Mouse (Mus musculus) v-Abl transformed pro-B cells (cell line): Measurements from ENCODE around the gene Draxin.

ENCODE experiments used
- in situ Hi-C, 2 experiments: fragments of 400-800 bp; cut with MboI; formaldehyde crosslinking; loops; one replicate each; pipeline ENCODE4 v1.15.1; 2025; ENCODE audit not compliant: unreplicated experiment in 2 of 2

Gene Draxin

DNA sequence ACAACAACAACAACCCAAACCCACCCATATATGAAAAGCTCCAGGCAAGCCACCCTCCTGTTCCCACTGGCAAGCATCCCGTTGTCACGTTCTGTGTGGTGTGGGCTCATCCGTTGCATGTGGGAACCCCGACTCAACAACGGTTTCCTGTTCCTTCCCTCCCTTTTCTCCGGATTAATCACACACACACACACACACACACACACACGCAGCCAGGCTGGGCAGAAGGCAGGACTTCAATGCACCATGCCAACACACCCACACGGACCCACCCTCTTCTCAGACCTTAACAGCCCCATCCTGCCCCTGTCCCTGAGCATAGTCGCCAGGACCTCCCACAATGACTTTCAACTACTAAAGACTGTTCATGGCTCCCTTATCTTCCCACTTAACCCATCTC, 9.9 kb downstream of the Draxin start:
- in situ Hi-C loops, result no loop called here

DNA sequence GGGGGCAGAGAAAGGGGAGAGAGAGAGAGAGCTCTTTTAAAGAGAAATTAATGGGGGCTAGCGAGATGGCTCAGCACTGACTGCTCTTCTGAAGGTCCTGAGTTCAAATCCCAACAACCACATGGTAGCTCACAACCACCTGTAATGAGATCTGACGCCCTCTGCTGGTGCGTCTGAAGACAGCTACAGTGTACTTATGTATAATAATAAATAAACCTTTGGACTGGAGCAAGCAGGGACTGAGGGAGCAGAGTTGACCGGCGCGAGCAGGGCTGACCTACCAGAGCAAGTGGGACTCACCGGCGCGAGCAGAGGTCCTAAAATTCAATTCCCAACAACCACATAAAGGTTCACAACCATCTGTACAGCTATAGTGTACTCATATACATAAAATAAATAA, 10.9 kb downstream of the Draxin start:
- in situ Hi-C loops, result loop anchor here in 1 of 2 experiments (5.0 to 10.0 kb wide), 3 partner anchors 33 to 488 kb away; partner anchors contain the start of gene Fbxo6

DNA sequence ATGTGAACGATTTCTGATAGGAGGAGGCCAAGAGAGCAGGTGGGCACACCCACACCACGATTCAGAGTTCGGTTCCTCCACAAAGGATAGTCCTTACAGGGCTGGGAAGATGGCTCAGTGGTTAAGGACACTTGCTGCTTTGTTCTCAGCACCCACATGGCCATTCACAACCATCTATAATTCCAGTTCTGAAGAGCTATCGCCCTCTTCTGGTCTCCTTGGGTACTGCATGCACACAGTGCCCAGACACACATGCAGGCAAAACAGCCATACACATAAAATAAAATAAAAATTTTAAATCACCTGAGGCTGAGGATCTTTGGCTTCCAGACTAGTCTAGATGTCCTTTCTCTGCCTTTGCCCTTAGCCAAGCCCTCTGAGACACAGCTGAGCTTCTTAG, 13.1 kb downstream of the Draxin start:
- in situ Hi-C loops, result loop anchor here in 1 of 2 experiments (5.0 to 10.0 kb wide), 3 partner anchors 35 to 490 kb away; partner anchors contain the start of gene Fbxo6

DNA sequence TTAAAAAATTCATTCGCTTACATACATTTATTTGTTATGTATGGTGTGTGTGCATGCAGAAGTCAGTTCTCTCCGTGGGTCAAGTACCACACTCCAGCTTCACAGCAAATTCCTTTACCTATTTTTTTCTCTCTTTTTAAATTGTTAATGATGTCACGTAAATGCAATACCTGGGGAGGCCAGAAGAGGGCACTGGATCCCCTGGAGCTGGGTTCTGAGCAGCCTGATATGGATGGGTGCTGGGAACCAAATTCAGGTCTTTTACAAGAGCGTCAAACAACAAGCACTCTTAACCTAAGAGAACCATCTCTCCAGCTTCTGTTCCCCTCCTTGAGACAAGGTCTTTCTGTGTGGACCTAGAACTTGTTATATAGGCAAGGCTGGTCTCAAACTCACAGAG, 13.8 kb downstream of the Draxin start:
- in situ Hi-C loops, result loop anchor here in 1 of 2 experiments (5.0 to 10.0 kb wide), 3 partner anchors 36 to 491 kb away; partner anchors contain the start of gene Fbxo6

DNA sequence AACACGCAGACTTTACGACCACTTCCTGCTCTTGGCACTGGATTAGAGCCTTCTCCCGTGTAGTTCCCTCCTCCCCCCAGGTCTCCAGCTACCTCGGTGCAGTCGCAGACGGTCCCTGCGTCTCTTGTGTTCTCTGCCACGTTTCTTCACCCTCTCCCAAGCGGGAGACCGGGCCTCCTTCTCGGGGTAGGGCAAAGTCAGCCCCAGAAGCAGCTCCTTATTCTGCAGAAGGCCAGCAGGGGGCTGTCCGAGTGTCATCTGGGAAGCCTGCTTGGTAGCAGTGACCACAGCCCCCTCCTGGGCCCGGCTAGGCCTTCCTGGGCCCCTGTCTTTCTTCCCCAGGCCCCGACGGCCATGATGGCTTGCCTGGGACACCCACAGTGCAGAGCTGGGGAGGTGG, 15.0 kb downstream of the Draxin start:
- in situ Hi-C loops, result loop anchor here in 1 of 2 experiments (5.0 to 10.0 kb wide), 3 partner anchors 37 to 492 kb away; partner anchors contain the start of gene Fbxo6

DNA sequence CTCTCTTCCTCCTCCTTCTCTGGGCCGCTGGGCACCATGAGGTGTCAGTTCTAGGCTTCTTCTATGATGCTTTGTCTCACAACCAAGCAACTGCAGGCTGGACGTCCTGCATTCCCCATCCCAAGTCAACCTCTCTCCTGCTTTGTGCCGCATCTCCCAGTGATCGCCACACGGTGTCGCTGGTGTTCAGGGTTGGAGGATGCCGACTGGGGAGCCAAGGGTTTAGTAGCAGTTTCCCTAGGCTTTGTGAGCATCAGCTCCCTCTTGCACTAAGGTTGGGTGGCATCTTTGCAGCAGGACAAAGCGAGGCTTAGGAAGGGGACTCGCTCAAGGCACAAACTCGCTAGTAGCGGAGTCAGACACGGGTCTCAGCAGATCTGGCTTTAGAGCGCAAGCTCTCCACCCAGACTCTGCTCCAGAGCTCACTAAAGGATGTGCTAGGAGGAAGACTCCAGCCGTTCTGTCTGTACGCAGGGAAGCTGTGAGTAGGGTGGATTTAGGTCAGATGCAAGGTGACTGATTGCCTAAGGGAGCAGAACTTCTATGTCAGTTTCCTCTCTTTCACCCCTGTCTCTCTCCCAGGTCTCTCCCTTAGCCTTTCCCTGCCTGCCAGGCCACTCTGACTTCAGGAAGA, 15.6 kb downstream of the Draxin start:
- in situ Hi-C loops, result loop anchor here (5.0 to 10.0 kb wide), 6 partner anchors 37 to 492 kb away; partner anchors contain the start of genes Fbxo6 (in 1 of the 2) and Masp2 (in 1 of the 2)

DNA sequence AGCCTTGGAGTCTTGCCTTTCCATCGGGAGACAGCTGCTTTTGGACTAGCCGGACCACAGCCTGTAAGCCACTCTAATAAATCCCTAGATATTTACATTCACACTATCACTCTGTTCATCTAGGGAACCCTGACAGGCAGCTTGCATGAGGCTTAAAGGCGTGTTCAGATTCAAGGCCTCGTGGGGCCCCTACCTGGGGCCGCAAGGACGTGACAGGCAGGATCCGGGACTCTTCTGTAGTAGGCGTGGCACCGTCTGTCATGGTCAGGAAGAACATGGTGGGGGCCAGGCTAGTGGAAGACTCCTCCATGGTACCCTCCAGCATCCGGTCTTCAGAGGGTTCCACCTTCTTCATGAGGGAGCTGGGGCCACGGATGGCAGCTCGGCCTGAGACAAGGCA, 18.0 kb downstream of the Draxin start:
- in situ Hi-C loops, result loop anchor here (5.0 to 10.0 kb wide), 4 partner anchors 55 to 490 kb away; partner anchors contain the start of gene Masp2 (in 1 of the 2)

DNA sequence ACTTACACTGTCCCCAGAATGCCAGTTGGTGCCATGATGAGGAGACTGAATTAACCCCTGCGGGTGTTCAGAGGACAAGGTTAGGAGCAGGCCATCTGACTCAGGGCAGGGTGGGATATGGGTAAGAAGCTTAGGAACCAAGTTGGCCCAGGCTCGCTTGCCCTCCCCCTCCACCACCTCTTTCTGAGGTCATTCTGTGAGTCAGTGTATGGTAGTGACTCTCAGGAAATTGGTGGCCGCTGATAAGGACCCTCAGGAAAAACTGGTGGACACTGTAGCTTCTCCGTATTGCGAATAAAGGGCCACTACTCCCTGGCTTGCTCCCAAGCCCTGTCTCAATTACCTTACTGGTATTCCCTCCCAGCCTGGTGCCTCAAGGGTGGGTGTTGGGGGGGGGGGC, 21.3 kb downstream of the Draxin start:
- in situ Hi-C loops, result no loop called here

DNA sequence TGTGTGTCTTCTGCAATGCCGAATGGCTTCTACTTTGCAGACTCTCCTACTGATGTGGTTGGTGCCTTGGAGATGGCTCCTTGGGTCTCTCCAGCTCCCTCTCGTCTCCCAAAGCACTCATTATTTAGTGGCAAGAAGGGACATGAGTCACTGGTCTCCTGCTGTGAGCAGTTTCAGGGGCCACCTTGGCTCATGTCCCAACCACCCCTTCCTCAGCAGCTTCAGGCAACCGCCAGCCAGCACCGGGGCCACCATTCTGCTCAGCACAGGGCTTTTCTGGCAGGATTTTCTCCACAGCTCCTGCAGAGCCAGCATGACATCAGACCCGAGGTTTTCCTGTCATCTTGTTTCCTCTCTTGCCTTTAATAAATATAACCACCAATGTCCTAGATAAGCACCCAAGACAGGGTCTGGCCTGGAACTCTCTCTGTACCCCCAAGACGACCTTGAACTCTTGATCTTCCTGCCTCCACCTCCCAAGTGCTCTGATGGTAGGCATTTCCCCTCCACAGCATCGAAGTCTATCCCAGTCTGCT, 21.9 kb downstream of the Draxin start:
- in situ Hi-C loops, result no loop called here

DNA sequence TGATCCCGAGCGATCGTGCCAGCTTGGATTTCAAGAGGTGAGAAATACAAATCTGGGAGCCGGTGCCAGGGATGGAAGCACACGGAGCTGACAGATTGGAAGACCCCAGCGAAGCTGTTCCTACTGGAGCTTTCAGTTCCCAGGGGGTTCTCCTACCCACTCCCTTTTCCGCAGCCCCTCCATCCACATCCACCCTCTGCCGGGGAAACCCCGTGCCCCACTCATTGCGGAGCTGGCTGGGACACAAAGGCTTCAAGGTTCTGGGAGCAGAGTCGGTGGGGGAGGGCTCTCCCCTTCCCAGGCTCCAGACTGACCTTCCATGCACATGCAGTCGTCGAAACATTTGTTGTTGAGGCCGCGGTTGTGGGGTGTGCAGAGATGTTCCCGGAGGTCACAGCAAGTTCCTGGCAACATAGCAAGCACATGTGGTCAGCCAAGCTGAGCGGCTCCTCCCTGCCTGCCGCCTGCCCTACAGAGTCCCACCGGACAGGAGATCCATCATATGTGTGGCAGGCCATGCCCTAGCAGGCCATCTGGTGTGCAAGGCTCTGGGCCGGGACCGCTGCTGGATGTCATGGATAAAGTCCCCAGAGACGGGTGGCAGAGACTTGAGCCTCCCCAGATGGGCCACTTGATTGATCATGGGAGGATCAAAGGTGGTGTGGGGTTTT, 22.7 kb downstream of the Draxin start:
- in situ Hi-C loops, result no loop called here

DNA sequence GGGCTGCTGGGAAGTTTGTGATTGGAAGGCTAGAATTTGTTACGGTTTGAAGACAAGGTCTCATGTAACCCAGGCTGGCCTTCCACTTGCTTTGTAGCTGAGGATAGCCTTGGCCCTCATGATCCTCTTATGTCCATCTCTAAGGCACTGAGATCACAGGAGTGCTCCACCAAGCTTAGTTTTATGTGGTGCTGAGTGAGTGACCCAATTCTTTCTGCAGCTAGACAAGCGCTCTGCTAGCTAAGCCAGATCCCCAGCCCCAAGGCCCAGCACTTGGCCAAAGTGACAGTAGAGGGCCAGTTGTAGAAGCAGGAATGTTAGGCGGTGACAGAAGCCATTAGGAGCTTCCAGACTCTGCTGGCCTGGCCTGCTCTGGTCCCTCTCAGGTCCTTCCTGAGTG, 26.4 kb downstream of the Draxin start:
- in situ Hi-C loops, result no loop called here

DNA sequence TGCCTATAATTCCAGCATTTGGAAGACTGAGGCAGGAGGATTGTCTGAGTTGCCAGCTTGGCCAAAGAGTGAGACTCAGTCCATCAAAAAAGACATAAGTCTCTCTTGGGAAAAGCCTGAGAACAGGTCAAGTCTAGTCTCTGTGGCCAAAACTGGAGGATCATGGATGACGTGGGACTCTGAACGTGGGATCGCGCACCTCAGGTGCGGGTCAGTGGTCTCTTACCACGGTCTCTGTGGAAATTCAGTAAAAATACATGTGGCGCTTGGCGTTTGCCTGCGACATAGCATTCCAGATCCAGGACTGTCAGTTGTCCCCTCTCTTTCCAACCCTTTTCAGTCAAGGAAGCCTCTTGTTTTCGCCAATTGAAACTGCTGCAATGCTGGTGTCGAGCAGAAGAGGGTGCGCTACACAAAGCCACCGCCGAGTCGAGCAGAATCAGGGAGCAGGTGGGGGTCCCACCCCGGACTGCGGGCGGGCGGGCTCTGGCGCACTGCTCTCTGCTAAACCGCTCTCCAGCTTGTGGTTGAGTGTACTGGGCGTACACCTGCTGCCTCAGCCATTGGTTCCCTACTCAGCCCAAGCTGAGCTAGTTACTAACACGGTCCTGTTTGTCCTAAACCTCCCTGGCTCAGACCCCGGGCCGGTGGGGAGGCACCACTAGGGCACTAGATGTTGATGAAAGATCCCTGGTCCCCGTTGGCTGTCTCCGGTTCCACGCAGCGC, 28.5 kb downstream of the Draxin start:
- in situ Hi-C loops, result no loop called here

DNA sequence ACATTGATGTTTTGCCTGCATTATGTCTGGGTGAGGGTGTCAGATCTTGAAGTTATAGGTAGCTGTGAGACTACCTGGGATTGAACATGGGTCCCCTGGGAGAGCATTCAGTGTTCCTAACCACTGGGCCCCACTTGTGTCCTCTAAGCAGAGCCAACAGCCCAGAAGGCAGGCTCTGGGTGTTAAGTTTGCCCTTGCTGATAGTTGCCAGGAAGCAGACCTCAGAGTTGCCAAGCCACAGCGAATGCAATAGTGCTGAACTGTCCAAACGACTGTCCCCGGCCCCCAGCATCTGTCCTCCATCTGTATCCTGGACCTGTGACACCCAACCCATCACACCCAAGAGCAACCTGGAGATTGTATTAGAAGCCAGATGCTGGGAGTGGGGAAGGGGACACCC, 31.8 kb downstream of the Draxin start:
- in situ Hi-C loops, result no loop called here

DNA sequence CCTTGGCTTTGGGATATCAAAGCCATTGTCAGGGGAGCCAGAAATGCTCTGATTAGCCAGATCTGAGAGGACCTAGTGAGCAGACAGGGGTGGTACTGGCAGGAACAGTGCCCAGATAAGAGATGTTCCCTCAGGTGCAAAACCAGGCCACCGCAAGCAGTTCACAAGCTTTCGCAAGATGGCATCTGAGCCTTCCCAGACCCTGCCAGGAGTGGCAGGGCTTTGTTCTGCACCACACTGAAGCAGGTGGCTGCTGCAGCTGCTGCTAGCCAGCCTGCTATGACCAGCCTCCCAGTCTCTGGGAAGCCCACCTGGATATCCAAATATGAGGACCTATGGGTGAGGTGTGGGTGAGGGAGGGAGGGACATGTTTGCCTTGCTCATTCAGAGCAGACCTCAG, 32.6 kb downstream of the Draxin start:
- in situ Hi-C loops, result no loop called here

DNA sequence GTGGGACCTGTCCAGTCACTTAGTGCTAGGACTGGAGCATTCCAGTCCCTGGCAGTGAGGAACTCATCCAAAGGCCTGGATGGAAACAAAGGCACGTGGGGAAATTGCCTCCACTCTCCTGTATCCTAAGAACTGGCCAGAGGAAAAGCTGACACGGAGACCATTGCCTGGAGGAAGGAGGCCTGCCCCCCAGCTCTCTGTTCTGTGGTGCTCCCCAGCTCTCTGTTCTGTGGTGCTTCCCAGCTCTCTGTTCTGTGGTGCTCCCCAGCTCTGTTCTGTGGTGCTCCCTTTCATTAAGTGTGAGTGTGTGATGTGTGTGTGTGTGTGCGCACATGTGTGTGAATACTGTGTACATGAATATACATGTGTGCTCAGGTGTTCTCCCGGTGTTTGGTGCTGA, 35.4 kb downstream of the Draxin start:
- in situ Hi-C loops, result no loop called here

DNA sequence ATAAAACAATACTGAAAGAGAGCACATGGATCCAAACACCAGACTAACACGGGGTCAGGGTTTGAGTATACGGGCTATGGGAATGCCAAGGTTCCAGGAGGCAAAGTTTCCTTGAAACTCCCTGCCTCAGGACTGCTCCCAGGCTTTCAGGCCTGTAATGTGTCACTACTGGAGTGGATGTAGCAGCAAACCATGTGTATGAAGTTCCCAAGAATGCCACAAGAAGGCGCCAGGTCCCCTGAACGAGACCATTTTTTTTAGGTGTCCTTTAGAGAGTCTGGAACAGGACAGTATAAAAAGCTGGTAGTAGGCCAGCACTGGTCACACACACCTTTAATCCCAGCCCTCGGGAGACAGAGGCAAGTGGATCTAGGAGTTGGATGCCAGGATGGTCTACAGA, 36.3 kb downstream of the Draxin start:
- in situ Hi-C loops, result no loop called here

DNA sequence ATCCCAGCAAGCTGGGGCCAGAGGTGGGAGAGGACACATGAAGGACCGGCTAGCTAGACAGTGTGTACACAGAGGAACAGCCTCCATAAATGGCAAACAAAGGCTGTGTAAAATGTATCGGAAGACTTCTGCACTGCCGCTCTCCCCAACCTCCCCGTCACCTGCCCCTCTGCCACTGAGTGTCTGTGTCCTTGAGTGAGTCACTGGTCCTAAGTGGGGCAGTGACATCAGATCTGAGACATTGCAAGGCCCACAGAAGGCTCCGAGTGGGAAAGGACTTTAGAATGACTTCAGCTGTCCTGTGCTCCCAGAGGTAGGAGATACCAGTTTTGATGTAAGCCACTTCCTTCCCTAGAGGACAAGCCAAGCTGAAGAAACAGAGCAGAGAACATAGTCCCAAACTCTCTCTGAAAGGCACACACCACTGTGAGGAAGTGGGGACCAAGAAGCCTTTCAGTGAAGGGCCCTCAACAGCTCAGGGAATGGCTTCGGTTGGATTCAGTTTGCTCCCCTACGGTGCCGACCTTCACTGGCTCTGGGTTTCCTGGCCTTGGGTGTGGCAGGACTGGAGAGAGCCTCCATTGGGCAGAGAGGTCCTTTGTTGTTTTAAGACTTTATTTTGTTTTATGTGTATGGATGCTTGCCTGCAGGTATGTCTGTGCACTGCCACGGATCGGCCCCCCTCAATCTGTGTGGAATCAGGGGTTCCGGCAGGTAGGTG, 37.8 kb downstream of the Draxin start:
- in situ Hi-C loops, result no loop called here

DNA sequence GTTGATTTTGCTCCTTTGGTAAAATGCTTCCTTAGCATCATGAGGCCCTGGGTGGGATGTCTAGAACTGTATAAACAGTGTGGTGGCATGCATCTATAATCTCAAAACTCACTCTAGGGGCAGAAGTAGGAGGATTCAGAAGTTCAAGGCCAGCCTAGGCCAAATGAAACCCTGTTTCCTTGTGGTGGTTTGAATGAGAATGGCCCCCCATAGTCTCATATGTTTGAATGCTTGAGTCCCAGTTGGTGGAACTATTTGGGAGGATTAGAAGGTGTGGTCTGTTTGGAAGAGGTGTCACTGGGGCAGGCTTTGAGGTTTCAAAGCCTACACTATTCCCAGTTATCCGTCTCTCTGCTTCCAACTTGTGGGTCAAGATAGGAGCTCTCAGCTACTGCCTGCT, 39.3 kb downstream of the Draxin start:
- in situ Hi-C loops, result no loop called here

DNA sequence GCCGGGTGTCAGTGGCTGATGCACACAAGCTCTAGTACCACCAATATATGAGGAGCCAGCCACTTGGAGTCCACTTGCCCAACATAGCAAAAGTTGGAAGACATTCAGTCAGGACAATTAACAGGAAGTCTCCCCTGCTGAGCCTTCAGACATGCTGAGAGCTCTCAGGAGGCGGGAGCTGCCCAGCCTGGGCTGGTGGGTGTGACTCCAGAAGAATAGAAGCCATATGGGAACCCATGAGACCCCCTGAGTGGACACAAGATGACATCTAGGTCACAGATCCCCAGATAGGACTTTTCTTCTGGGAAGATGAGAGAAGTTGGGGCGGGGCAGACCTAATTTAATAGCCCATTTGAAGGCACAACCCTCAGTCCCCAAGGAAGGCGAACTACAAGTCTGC, 41.3 kb downstream of the Draxin start:
- in situ Hi-C loops, result loop anchor here in 1 of 2 experiments (5.0 kb wide), 1 partner anchor 52 kb away; the partner anchor contains the start of genes Clcn6 and Mthfr

DNA sequence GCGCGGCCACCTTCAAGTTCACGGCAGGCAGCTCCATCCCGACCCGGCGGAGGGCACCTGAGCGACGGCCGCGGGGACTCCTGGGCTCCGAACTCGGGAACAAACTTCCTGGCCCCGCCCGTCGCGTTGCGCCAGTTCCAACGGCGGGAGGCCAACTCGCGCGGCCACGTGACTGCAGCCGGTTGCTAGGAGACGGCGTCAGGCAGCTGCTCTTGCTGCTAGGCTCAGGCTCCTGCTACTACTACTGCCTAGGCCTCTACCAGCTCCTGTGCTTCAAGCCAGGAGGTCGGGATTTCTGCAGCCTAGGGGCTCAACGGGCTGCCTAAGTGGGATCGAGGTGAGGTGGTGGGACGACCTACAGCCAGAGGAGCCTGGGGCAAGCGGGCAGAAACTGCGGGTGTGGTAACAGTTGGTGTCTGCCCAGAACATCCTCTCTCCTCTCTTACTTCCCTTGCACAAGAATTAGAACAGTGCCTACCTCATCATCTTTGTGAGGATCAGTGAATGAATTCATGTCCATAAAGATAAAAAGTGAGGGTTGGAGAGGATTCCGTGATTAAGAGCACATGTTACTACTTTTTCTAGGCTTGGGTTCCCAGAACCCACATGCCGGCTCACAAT, 42.5 kb downstream of the Draxin start, which contains the start of gene Agtrap:
Gene Agtrap, minus strand, starts transcription at position 125 of the 621 bp plus-strand sequence.
- in situ Hi-C loops, result loop anchor here in 1 of 2 experiments (5.0 kb wide), 1 partner anchor 51 kb away; the partner anchor contains the start of genes Clcn6 and Mthfr
